Mouse (Mus musculus): ENCODE data around the gene Pxdn.
A peak's percentile ranks its signal among the peaks of the same experiment; 100 is the strongest.

Pxdn gene

DNA sequence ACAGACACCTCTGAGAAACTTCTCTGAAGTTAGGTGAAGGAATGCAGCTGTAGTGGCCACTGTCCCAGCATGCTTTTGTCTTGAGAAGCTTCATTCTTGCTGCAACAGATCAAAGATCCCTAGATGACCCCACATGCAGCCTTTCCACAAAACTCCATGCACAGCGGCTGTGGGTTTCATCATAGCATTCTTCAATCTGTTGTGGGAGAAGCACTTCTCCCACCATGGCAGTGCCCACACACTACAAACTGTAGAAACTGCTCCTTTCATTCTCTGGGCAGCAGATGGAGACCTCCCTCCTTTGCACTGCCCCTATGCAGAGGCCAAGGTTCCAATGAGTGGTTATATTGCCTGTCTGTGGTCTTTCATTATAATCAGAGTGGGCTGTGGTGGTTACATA is 91.7 kb downstream of the Pxdn start:
- DNase-seq, result no peak

DNA sequence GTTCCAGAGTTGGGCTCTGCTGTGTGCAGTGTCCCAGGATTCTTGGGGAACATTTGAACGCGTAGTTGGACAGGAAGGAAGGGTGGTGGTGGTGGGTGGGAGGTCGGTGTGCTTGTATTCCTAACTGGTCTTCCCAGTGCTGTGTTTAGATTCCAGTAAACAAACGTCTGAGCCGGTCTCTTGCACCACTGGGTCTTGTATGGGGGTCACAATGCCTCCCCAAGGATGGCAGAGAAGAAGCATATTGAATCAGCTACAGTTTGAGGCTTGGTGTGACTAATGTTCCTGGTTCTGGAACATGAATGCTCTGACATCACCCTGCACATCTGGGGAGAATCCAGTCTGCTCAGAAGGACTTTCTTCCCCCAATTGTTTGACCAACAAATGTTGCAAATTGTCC is 93.2 kb downstream of the Pxdn start:
- no peak for DNase-seq

DNA sequence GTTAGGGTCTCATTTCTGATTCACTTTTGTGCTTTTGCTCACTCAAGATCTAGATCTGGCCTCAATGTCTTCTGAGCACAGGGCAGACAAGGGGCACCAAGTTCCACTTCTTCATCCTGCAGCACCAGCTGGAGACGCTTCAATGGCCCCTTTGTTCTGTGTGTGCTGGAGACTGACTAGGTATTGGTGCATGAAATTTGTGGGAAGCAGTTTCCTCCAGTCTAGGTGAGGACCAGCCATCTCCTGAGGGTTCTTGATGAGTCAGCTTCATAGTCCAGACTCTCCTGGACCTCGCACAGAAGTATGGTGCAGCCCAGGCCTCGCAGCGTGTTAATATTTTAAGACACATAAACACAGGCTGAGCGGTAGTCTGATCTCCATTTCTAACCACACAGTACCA is 97.3 kb downstream of the Pxdn start:
- no peak for DNase-seq

DNA sequence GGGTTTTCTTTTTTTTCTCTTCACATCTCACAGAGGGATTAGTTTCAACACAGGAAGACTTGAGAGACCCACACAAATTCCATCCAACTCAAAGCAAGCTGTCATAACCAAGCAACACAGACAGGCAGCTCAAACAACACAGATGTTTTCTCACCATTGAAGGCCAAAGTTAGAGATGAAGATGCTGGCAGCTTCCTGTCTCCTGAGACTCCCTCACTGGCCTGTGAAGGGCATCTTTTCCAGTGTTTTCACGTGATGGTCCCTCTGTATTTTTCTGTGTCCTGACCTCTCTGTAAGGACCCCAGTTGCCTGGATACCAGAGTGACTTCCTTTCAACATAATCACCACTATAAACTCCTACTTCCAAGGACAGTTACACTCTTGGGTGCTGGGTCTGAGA is 98.0 kb downstream of the Pxdn start:
- DNase-seq, result no peak

DNA sequence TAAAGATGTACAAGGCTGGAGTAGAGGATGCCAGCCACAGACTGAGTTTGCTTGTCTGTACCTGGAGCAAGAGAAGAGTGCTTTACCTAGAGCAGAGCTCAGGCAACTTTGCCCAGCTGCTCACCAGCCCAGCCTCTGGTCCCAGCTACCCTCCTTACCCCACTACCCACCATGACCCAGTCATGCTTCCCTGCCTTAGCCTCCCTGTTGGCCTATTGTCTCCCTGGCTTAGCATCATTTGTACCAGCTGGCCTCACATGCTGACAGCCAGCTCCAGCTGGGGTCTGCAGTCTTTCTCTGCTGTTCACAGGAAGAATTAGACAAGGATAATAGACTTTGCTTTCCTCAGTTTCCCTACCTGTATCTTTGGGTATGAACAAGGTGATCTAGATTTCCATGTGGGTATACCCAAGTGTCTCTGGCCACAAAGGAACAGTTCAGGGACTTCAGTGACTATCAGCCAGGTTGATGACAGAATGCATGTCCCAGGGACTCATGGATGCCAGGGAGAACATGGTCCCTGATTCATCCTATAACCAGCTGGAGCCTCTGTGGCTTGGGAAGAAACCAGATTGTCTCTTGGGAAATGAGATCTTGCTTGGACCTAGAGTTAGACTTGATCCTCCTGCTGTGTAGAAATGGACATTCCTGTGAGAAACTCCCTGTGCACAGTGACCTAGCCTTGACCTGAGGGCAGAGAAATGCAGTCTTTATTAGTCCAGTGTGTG is 98.6 kb downstream of the Pxdn start:
- DNase-seq, result no peak

DNA sequence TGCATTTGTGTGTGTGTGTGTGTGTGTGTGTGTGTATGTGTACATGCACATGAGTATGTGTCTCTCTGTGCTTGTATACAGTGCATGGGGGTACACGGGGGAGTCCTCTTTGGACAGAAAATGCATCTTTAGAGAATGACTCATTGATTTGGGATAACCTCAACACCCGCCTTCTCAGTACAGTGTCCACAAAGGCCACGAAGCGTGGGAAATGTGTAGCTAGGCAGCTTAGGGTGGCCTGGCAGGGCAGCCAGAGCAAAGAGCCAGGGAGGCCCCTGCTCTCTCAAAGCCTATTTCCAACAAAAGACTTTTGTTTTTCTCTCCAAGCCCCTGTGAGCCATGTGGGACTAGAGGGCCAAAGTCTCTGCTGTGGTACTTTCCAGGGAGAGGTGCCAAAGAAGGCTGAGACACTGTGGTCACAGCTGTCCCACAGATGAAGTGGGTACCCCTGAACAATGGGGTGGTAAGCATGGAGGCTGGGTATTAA is 99.2 kb downstream of the Pxdn start:
- no peak for DNase-seq

DNA sequence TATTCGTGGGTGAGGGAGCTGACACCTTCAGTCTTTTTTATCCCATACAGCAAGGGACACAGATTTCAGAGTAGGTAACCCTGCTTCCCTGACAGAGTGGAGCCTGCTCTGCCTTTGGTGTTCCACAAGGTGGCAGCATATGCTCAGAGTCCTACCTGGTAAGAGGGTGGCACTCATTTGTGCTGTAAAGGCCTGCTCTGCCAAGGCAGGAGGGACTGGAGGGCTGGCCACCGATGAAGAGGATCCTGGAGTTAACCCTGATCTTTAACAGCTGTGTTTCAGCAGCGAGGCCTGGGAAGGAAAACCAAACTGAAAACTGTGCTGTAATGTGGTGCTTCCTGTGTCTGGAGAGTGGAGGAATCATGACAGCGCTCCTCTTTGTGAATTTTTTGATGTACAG is 102.2 kb downstream of the Pxdn start:
- peak; percentile 65 for DNase-seq

DNA sequence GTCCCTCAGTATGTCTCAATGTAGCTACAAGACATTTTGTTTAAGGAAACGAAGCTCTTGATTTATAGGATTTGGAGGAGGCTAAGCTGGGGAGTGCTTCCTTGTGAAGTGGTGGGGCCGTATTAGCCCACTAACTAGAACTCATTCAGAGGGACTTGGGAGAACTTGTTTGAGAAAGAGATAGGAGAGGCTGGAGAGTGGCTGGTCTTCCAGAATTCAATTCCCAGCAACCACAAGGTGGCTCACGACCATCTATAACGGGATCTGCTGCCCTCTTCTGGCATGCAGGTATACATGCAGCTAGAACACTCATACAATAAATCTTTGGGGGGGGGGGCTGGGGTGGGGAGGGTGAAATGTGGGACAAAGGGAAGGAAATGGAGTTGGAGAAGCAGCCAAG is 102.7 kb downstream of the Pxdn start:
- DNase-seq, result peak; percentile 69

DNA sequence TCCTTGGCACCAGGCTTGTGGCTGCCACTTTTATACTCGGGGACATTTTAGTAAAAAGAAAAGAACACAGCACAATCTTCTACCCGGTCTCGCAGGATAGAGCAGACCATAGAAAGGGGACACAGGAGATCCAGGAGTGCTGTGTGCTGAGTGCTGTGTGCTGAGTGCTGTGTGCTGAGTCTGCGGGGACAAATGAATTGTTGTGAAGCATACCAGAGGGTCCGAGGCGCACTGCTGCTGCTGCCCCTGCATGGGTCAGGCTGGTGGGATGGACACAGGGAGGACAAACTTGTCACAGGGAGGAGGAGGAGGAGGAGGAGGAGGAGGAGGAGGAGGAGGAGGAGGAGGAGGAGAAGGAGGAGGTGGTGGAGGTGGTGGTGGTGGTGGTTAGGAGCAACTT is 111.4 kb downstream of the Pxdn start:
- DNase-seq, result no peak

DNA sequence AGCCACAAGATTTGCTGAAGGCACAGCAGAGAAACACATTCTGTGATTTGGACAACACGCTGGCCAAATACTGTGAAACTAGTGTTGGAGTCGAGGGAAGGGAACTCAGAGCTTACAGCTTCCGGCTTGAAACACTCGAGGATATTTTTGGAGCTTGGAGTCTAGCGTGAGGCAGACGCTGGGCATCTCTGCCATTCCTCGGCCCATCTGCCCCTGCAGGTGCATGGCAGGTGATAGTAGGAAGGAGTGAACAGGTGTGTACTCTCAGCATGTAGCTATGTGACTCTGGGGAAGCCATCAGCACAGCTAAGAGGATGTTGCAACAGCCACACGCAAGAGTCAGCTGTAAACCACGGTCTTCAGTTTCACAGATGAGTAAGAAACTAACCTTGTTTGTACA is 112.4 kb downstream of the Pxdn start:
- DNase-seq, result no peak

DNA sequence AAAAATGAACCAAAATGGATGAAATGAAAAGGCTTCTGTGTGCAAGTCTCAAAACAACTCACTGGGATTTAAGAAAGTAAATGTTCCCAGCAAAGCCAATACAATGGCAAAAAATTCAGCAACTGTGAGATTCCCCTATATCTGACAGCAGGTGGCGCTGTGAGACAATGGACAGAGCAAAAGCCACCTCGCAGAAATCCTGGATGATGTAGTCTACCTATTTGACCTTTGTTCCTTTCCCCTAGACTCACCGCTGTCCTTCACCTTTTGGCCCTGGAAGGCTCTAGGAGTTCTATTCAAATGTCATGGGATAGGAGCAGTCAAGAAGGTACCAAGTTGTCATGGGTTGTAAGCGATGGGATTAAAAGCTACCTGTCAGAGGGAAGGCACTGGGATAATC is 112.8 kb downstream of the Pxdn start:
- peak; percentile 62 for DNase-seq

DNA sequence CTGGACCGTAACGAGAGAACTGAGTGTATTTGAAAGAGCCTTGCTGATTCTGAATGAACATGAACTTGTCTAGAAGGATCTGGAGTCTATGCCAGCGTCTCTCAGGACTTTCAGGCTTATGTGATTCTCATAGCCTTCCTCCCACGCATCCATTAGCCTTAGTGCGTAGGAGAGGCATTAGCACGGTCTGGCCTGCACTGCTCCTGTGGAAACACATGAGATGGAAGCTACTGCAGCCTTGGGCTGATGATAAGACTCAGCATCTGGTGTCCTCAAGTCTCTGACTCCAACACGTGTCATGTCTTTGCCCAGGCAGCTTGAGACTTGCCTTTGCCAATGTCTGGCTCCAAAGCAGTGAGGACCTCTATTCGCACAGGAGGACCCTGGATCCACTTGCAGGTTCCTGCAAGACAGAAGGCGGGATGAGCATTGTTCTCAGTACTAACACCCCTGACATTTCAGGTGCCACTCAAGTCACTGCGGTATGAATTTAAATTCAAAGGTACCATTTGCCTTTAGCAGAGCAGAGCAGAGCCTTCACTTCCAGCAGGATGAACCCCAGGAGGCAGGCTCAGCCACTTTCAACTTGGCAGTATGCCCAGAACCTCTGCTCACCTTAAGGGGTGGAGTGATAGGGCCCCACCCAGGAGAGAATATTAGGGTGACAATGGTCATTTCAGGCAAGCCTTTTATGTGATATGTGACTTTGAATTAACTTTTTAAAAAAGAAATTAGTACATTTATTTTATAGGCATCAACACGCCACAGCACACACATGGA is 117.5 kb downstream of the Pxdn start:
- no peak for DNase-seq

DNA sequence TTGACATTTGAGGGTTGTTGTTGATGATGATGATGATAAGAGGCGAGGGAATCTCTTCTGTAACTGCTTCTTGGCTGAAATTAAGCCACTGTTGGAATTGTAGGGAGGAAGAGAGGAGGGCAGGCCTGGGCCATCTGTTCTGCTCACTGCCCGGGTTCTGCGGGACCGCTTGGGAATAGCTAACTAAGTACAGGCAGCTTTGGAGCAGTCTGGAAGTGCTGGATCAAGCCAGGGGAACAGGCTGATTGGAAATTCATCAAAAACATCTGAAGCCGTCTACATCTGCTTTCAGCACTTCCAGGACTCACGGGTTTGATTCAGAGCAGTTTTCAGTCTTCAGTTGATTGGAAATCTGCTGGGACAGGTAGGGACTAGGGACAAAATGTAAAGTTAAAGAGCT is 120.6 kb downstream of the Pxdn start:
- no peak for DNase-seq

DNA sequence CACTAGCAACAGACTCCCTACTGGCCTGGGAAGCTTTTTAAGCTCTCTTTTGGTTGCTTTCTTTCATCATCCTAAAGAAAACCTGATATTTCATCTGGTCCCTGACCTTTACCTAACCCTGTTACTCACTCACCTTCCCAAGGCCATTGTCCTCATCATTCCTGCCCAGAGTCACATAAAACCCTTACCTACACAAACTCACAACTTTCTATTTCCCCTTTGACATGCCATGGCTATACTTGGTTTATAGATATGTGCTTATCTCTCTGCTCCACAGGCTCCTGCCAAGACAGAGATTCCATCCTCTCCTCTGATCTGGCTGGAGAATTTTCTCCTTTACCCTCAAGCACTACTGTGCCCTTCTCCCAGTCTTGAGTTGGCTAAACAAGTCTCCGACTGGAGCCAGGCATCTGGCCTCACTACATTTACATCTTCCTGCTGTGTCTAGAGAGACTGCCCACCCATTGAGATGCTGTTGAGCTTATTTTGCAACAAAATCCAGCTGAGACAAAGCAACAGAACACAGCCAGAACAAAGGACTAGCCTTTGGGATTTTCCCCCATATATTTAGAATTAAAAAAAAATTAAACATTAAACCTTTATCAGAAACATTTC is 124.2 kb downstream of the Pxdn start:
- no peak for DNase-seq

DNA sequence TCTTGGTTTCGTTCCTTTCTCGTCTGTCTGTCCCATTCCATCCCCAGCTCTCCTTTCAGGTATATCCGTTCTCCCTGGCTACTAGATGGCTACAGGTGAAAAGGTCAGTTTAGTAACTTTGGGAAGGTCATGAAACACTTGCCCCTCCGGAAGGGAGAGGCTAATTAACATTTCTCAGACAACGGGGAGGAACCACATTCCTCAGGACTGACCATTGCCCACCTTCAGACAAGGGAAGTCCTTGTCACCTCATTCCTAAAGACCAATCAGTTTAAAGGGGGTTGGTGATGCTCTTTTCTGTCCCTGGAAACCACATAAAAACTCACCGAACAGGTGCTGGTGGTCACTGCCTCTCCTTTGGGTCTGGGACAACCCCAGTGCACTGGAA is 124.7 kb downstream of the Pxdn start:
- no peak for DNase-seq
